Mouse (Mus musculus) regulatory T cell (primary cell): Measurements from ENCODE around the gene Nup54.

Experiments used
- in situ Hi-C: fragments of 300-600 bp; cut with MboI, MseI; formaldehyde crosslinking; loops from one replicate; pipeline ENCODE4 v1.15.1; 2025; ENCODE audit warnings: high pct_unique_total_duplicates

Nup54 gene

GRCm38 (mm10) chr5:92435025-92435584 lies at the start of gene Nup54:
Nup54 (minus strand) TSS chr5:92435219.
- in situ Hi-C loops = loop anchor here (5.0 kb wide), 1 partner anchor 67 kb away; no protein-coding TSS in a partner anchor

- in situ Hi-C loops = no loop called here
Observed at GRCm38 (mm10) chr5:92472863-92473262, 37.8 kb upstream of the Nup54 start.

GRCm38 (mm10) chr5:92471531-92471930 lies 36.5 kb upstream of the Nup54 start:
- in situ Hi-C loops = no loop called here

- in situ Hi-C loops = no loop called here
Observed at GRCm38 (mm10) chr5:92469201-92470130, 34.4 kb upstream of the Nup54 start.

GRCm38 (mm10) chr5:92468234-92468633 lies 33.2 kb upstream of the Nup54 start:
- in situ Hi-C loops = no loop called here

GRCm38 (mm10) chr5:92467102-92467766 lies 32.2 kb upstream of the Nup54 start:
- in situ Hi-C loops = no loop called here

- in situ Hi-C loops = no loop called here
Observed at GRCm38 (mm10) chr5:92465511-92465910, 30.5 kb upstream of the Nup54 start.

GRCm38 (mm10) chr5:92461321-92461720 lies 26.3 kb upstream of the Nup54 start:
- in situ Hi-C loops = no loop called here

GRCm38 (mm10) chr5:92458726-92459125 lies 23.7 kb upstream of the Nup54 start:
- in situ Hi-C loops = no loop called here

- in situ Hi-C loops = no loop called here
Observed at GRCm38 (mm10) chr5:92457410-92457809, 22.4 kb upstream of the Nup54 start.

- in situ Hi-C loops = no loop called here
Observed at GRCm38 (mm10) chr5:92452876-92453275, 17.9 kb upstream of the Nup54 start.

GRCm38 (mm10) chr5:92446736-92447135 lies 11.7 kb upstream of the Nup54 start:
- in situ Hi-C loops = loop anchor here (5.0 kb wide), 1 partner anchor 201 kb away; no protein-coding TSS in a partner anchor

GRCm38 (mm10) chr5:92445016-92445415 lies 10.0 kb upstream of the Nup54 start:
- in situ Hi-C loops = loop anchor here (5.0 kb wide), 1 partner anchor 202 kb away; no protein-coding TSS in a partner anchor

GRCm38 (mm10) chr5:92442914-92443313 lies 7.9 kb upstream of the Nup54 start:
- in situ Hi-C loops = no loop called here

GRCm38 (mm10) chr5:92441494-92441893 lies 6.5 kb upstream of the Nup54 start:
- in situ Hi-C loops = no loop called here

- in situ Hi-C loops = loop anchor here (5.0 kb wide), 1 partner anchor 64 kb away; no protein-coding TSS in a partner anchor
Observed at GRCm38 (mm10) chr5:92438540-92438939, 3.5 kb upstream of the Nup54 start.

GRCm38 (mm10) chr5:92434571-92434985 lies 441 bp downstream of the Nup54 start:
- in situ Hi-C loops = no loop called here

GRCm38 (mm10) chr5:92434070-92434469 lies 949 bp downstream of the Nup54 start:
- in situ Hi-C loops = no loop called here

- in situ Hi-C loops = no loop called here
Observed at GRCm38 (mm10) chr5:92431611-92432010, 3.4 kb downstream of the Nup54 start.

- in situ Hi-C loops = no loop called here
Observed at GRCm38 (mm10) chr5:92430723-92431122, 4.3 kb downstream of the Nup54 start.

- in situ Hi-C loops = no loop called here
Observed at GRCm38 (mm10) chr5:92424126-92424525, 10.9 kb downstream of the Nup54 start.

GRCm38 (mm10) chr5:92413982-92414375 lies 21.0 kb downstream of the Nup54 start:
- in situ Hi-C loops = no loop called here
